Mouse (Mus musculus) myocyte (in vitro differentiated cells): ENCODE results near the gene St3gal3.

Source experiments
- MYOG ChIP-seq, 3 experiments: IDR thresholded peaks; one replicate each; pipeline ENCODE4 v1.6.1; 2011; ENCODE audit warnings: control low read depth in 2 of 3, low read depth in 2 of 3, mild to moderate bottlenecking in 2 of 3; ENCODE audit not compliant: insufficient read length in 2 of 3, control insufficient read depth in 1 of 3, insufficient read depth in 1 of 3
- POLR2A ChIP-seq: IDR thresholded peaks from one replicate; pipeline ENCODE4 v1.6.1; 2011; ENCODE audit warnings: low read depth, mild to moderate bottlenecking, control low read depth, moderate library complexity; ENCODE audit not compliant: insufficient read length
- USF1 ChIP-seq: IDR thresholded peaks from one replicate; pipeline ENCODE4 v1.6.1; 2011; ENCODE audit warnings: low read depth, mild to moderate bottlenecking, control low read depth, moderate library complexity

DNA sequence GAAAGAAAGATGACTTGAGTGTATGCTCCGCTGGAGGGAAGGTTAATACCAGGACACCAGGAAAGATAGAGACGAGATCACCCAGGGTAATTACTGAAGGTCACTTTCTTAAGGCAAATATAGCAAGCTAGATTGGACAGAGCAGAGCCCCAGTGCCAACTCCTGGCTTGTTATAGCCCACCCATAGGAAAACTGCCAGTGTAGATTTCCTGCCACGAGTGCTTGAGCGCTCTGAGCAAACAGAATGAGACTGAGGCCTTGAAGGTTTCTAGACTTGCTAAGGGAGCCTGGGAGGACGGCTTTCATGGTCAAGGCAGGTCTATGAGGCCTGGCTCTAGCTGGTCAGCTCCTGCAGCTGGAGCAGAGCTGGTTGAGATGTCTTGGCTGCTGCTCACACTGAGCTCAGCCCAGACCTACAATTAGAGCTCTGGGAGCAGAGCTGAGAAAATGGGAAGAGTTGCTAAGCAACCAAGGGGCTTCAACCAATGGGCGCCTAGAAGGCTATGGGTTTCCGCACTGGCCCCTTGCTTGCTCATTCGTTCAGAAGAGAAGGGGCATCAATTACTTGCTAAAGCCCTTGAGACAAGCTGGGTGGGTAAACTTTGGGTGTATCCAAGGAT lies 225.8 kb downstream of the St3gal3 start:
- TF ChIP-seq POLR2A (no peak), USF1 (no peak), MYOG (IDR thresholded peaks at IDR 0.05; ENCODE audit: control insufficient read depth in 1 of 3, insufficient read depth in 1 of 3, insufficient read length in 2 of 3, low read depth in 2 of 3) (no peak)
